Mouse (Mus musculus): ENCODE measurements around the gene Dhrs1.

DNA sequence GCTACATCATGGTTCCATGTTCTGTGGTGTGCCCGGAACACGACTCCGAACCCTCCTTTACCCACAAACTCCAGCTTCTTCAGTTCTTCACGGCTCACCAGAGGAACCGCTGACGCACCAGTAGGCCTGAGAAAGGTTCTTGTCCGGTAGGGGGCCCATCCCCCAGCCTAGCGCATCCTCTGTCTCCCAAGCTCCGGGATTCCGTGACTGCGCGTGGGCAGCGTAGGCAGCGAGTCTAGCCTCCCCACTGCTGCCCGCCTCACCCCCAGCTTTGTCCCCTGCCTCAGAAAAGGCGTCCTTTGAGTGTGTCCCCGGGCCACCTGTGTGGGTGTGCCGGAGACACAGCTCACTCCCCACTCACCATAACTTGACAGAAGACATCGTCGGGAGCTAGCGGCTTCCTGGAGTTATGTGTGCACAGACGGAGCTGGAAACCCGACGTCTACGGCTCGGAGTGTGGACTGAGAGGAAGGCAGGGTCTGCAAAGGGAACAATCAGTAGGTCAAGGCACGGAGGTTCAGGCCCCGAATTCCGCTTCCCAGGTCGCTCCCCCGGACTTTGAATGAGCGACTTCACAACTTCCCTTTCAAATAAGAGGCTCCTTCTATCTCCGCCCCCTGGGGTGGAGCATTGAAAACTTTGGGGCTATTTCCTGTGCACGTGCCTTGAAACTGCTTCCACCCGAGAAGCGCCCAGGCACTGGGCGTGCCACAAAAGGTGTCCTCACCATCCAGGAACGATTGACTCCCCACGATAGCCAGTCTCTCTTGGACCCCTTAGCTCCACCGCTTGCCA, 43.0 kb upstream of the Dhrs1 start, which contains the start of gene Ripk3:
- TF ChIP-seq CTCF (conservative IDR thresholded peaks at IDR 0.05; ENCODE audit: insufficient read depth, insufficient read length, low read depth, low read length), result no peak
- no peak for TF ChIP-seq POLR2A (IDR thresholded peaks at IDR 0.05; ENCODE audit: low read depth, low read length)

Data from kidney, adult 2 months (tissue).